Mouse (Mus musculus): ENCODE measurements around the gene Rae1. TPM values are rescaled to one million over a fixed set of nuclear protein-coding genes. Genes with fewer than 3 reads are reported as not detected.

The Rae1 gene
- total RNA-seq, 1 experiment from 2014 or later = 39.8 TPM

DNA sequence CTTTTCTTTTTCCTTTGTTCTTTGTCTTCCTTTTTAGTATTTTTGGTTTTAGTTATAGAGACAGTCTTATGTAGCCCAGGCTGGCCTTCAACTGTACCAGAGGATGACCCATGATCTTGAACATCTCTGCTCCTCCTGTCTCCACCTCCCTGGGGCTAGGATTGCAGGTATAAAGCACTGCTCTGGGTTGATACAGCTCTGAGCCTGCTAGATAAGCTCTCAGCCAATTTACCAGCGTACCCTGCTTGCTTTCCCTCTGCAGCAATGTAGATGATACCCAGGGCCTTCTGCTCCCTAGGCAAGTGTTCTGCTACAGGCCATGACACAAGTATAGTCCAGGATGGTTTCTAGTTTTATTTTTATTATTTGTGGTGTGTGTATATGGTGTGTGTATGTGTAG, 42.0 kb downstream of the Rae1 start:
- no peak for ATAC-seq (ENCODE audit: extremely low read depth, insufficient number of reproducible peaks, low FRiP score, poor library complexity, severe bottlenecking)

GRCm38 (mm10) chr2:173042504-173043162, 42.7 kb downstream of the Rae1 start:
- ATAC-seq (ENCODE audit: extremely low read depth, insufficient number of reproducible peaks, low FRiP score, poor library complexity, severe bottlenecking) = no peak

DNA sequence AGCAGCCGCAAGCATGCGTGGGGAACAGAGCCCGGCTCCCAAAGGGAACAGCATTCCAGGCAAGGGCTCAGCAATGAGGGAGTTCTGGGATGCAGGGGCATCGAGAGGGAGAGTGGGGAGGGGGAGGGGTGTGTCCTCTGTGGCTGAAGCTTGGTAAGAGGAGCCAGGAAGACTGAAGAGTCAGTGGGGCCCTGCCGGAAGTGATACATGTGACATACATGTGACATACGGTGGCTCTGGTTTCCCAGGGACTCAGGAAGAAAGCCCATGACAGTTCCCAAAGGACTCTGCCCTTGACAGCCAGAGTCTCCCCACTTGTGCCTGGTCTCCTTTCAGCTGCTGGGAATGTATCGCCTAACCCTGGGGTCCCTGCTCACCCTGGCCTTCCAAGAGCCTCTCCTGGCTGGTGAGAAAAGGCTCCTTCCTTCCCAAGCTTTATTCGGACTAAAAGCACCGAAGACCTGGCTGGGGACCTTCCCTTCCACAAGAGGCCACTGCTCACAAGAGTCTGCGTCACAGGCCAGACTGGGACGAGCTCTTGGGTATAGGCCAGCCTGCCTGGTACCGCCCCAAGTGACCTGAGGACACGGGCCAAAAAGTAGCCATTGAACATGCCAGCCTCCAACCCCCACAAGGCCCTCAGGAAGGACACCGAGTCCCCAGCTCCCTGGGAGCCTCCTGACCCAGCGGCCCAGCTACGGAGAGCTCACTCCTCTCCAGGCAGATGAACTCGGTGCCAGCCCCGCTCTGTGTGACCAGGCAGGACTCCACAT, 44.5 kb downstream of the Rae1 start:
- no peak for ATAC-seq (ENCODE audit: extremely low read depth, insufficient number of reproducible peaks, low FRiP score, poor library complexity, severe bottlenecking)

DNA sequence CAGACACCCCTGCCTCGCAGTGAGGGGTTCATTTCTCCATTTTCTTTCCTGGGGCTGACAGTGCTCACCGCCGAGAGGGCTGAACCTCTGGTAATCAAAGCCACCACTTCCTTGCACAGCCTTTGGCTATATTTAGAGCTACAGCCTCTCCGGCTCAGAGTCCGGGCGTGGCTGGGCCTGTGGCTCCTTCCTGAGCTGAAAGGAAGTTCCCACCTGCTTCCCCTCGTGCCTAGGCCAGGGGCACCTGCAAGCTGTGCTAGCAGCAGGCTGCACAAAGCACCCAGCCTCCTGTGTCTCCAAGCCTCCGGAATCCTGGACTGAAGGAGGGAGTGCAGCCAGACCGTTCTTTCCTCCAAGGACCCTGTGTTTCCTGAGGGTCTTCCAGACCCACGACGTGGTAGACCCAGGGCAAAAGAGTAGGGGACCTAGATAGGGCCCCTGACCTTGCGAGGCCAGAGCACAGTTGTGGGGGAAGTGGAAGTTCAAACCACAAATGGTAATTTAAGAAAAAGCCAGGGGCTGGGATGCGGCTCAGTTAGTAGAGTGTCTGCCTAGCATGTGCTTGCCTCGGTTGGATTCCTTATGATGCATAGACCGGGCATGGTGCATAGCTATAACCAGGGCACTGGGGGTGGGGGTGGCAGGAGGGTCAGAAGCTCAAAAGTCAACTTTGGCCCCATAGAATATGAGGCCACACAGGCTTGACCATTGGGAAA, 46.8 kb downstream of the Rae1 start:
- ATAC-seq (ENCODE audit: extremely low read depth, insufficient number of reproducible peaks, low FRiP score, poor library complexity, severe bottlenecking) = peak; percentile 64

GRCm38 (mm10) chr2:173047471-173047870, 47.6 kb downstream of the Rae1 start:
- no peak for ATAC-seq (ENCODE audit: extremely low read depth, insufficient number of reproducible peaks, low FRiP score, poor library complexity, severe bottlenecking)

- ATAC-seq (ENCODE audit: extremely low read depth, insufficient number of reproducible peaks, low FRiP score, poor library complexity, severe bottlenecking) = no peak
These were observed 48.3 kb downstream of the Rae1 start for GRCm38 (mm10) chr2:173048041-173048745.

GRCm38 (mm10) chr2:173049231-173049630, 49.3 kb downstream of the Rae1 start:
- no peak for ATAC-seq (ENCODE audit: extremely low read depth, insufficient number of reproducible peaks, low FRiP score, poor library complexity, severe bottlenecking)

DNA sequence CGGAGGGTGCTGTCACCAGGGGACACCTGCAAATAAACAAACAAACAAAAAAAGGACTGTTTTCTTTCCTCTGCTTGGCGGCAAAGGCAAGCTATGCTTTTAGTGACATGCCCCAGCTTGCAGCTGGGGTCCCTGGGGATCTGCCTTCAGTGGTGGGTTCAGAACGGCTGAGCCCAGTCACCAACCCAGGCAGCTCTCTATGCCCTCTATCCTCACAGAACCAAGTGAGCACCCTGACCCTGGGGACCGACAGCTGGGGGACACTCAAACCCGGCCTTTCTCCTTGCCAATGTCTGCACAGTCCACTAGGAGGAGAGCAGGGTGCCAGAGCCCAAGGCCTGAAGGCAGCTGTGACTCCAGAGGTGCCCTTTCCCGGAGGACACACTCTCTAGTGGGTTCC, 49.9 kb downstream of the Rae1 start:
- ATAC-seq (ENCODE audit: extremely low read depth, insufficient number of reproducible peaks, low FRiP score, poor library complexity, severe bottlenecking) = no peak

DNA sequence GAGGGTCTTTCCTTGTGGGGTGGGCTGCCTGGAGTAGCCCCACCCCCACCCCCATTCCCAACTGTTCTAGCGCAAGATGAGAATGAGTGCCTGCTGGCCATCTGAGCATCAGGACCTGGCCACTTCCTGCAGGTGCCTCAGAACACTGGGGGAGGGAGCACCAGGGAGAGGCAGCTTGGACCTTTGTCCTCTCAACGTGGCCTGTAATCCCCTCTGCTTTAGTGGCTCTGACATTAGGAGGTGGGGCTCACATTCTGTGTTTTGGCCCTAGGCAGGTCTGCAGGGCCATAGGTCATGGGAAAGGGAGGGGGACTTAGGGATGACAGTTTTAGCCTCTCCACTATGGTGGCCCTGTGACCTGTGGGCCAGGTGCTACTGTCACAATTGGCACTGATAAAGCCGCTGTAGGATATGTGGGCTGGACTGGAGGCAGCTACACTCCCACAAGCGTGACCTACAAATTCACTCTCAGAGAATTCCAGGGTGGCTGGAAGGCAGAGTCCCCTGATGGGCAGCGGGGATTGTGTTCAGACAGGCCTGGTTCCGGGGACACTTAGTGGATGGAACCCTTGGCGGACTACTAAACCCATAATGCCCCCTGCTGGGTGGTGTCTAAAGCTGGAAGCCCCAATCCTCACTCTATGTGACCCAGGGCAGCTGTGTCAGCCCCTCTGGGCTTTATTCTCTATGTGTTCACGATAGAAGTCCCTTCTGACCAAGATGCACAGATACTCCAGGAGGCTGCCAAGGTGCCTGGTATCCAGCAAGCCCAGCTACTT, 50.9 kb downstream of the Rae1 start:
- ATAC-seq (ENCODE audit: extremely low read depth, insufficient number of reproducible peaks, low FRiP score, poor library complexity, severe bottlenecking) = no peak

DNA sequence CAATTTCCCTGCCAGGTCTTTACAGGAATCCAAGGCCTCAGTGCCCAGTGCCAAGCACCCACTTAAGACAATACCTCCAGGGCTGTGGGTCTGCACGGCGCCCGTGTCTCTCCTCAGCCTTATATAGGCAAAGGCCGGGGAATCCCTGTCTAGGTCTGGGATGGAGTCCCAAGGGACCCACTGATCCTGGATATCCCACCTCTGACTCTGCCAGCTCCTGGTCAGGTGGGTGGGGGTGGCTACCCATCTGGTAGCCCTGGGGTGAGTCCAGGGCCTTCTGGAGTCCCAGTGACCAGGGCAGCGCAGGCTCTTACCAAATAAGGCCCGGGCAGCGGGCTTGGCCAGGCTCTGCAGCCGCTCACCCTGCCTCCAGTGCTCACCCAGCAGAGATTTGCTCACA, 53.0 kb downstream of the Rae1 start:
- ATAC-seq (ENCODE audit: extremely low read depth, insufficient number of reproducible peaks, low FRiP score, poor library complexity, severe bottlenecking) = no peak

DNA sequence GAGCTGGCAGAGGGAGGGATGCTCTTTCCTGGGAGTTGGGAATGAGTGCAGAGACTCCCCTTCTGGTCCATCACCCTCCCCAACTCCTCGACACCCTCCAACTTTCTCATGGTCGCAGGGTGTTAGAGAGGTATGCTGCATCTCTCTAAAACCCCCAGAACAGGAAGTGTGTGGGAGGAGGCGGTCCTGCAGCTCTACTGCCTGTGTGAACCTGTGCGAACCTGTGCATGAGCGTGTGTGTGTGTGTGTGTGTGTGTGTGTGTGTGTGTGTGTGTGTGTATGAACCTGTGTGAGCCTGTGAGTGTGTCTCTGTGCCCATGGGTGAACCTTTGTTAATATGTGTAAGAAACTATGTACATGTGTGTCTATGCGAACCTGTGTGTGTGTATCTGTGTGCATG, 53.9 kb downstream of the Rae1 start:
- ATAC-seq (ENCODE audit: extremely low read depth, insufficient number of reproducible peaks, low FRiP score, poor library complexity, severe bottlenecking) = peak; percentile 67

GRCm38 (mm10) chr2:173056303-173056881, 56.5 kb downstream of the Rae1 start:
- peak; percentile 20; the same call in 1 of the 2 replicates for ATAC-seq (ENCODE audit: extremely low read depth, insufficient number of reproducible peaks, low FRiP score, poor library complexity, severe bottlenecking)

DNA sequence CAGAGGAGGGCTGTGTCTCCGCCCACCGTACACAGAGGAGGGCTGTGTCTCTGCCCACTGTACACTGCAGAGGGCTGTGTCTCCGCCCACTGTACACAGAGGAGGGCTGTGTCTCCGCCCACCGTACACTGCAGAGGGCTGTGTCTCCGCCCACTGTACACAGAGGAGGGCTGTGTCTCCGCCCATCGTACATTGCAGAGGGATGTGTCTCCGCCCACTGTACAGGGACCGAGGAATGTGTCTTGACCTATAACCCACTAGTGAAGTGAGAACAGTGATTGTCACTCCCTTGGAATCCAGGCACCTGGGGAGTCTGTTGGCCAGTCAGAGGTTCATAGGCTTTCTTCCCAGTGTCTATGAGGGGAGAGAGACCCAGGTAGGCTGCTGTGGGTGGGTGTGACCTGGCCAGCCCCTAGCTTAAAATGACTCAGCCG, 57.0 kb downstream of the Rae1 start:
- no peak; the same call in 1 of the 2 replicates for ATAC-seq (ENCODE audit: extremely low read depth, insufficient number of reproducible peaks, low FRiP score, poor library complexity, severe bottlenecking)

DNA sequence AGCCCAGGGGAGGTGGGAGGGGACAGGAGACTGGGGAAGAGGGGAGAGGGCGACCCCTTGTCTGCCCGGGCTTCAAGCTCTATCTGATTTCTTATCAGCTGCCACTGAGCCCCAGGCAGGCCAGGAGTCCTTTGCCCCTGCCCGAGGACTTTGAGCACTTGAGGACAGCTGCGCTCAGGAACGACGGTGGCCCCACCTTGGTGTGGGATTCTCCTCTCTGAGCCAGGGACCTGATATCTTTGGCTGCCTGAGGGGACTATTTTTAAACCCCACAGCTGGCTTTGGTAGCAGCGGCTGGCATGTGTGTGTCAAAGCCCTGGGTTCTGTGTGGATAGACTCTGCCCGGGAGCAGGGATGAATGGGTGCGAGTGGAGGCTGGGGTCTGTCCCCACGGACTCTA, 57.7 kb downstream of the Rae1 start:
- ATAC-seq (ENCODE audit: extremely low read depth, insufficient number of reproducible peaks, low FRiP score, poor library complexity, severe bottlenecking) = no peak

DNA sequence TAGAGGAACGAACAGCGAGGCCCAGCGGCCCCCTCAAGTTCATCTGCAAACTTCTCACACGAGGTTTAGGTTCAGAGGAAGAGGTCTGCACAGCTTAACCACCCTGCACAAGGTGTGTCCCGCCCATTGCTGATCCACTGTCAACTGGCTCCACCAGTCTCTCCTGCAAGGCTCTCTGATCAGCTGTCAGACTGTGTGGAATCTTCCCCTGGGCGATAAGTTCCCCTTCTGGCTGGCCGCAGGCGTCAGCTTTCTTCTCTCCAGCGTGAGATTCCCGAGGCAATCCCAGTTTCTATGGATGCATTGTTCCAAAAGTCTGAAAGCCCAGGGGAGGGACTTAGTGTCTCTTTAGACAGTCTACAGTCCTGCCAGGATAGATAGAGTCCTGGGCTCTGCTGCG, 58.3 kb downstream of the Rae1 start:
- no peak for ATAC-seq (ENCODE audit: extremely low read depth, insufficient number of reproducible peaks, low FRiP score, poor library complexity, severe bottlenecking)

DNA sequence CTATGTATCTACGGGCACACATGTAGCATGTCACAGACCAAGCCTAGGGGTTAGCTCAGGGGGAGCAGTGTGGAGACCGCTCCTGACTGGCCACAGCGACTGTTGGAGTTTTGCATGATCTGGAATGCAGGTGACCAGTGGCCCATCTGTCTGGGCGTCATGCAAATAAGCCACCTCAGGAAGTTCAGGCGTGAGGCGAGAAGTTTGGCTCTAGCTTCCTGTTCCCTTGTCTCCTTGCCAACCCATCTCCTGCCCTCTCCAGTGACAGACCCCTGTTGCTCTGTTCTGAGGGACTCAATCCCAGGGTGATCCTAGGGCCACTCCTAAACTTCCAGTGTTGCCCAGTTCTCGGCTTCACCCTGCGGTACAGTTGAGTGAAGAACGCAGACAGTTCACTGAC, 60.5 kb downstream of the Rae1 start:
- ATAC-seq (ENCODE audit: extremely low read depth, insufficient number of reproducible peaks, low FRiP score, poor library complexity, severe bottlenecking) = no peak

DNA sequence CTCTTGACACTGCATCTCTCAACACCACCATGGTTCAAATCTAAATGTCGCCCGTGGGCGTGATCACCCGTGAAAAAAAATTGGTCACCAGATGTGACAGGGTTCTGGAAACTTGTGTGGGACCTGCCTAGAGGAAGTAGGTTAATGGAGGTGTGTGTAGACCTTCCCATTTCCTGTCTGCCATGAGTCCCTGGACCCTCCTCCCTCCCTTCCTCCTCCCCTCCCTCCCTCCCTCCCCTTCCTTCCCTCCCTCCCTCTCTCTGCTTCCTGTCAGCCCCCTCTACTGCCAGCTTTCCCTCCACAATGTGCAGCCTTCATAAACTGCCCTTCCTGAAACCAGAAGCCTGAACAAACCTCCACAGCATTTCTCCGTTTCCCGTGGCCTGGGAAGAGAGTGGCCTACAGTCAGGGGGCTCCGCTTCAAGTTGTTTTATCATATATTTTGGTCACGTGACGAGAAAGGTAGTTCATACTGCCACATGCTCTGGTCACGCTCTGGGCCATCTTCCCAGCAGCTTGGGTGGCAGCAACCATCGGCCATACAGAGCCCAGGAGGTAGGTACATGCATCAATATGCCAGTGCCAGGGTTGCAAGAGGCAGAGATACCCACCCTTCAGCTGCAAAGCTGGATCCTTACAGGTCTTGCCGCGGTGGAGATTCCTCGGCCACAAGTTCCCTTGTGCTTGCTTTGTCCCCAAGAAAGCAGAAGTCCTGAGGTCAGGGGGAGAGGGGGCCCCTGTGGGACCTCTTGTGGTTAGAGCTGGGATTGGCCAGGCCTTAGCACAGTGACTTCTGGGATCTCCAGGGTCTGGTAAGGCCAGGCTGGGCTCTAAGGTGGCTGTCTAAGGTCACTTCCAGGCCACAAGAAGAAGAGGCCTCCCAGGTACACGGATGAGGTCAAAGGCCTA, 61.8 kb downstream of the Rae1 start:
- ATAC-seq (ENCODE audit: extremely low read depth, insufficient number of reproducible peaks, low FRiP score, poor library complexity, severe bottlenecking) = peak; percentile 83

All from neutrophil, adult 5-6 weeks (primary cell).